Mouse (Mus musculus): ENCODE measurements around the gene Ctse. TPM values are rescaled to one million over a fixed set of nuclear protein-coding genes. Genes with fewer than 3 reads are reported as not detected.

Gene Ctse
- polyA plus RNA-seq, 1 experiment from 2014 or later, result 0.15 TPM

DNA sequence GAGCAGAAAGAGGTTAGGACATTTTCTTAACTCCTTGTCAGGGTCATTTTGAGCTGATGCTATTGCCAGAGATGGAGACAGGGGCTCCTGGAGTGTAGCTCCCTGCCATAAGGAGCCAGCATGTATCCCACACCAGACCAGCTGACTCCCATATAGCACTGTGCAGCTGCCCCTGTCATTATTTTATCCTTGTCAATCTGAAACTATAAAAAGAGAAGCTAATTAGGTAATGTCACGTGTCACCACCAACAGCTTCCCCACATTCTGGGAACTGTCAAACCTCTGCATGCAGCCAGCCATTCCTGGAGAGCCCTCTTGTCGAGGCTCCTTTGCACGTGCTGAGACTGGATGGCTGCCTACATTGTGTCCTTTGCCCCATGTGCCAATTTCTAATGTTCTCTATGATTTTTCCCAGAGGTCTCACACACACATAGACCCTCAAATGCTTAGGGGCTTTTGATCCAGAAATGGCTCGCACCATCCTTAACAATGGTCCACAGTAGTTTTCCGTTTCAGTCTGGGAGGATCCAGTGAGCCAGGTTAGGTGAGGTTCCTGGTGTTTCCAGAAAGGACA, 21.5 kb downstream of the Ctse start:
- Histone ChIP-seq H3K4me2 (replicated peaks) (no peak overlapping the region), H3K4me1 (0 out of 2 replicates have a peak, but pooled peaks cover 5% of the 10 kb centered on the region), H3K4me3 (no peak overlapping the region), H3K36me3 (no peaks in the 10 kb centered on the region), H3K9ac (no peak overlapping the region), H3K27me3 (no peaks in the 10 kb centered on the region), H3K27ac (no peak overlapping the region), H3K9me3 (no peaks in the 10 kb centered on the region)
- ATAC-seq (ENCODE audit: low FRiP score, low read depth), result no peak
- 67% methylated on average over 5 of the region's 5 CpGs for WGBS

DNA sequence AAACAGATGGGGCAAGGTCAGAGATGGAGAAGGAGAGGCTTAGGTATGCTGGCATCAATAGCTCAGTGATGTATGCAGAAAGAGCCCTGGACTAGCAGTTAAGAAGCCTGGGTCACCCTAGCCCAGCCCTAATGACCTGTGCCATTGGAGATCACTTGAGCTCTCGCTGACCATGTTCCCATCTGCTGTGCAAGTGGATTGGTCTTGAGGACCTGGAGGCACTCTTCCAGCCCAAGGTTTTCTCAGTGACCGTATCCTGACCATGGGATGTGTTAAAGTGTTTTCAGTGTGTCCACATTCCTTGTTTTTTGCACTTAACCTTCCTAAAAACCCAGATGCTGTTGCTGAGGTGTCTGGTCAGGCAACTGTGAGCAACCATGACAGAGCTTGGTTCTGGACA, 22.2 kb downstream of the Ctse start:
- Histone ChIP-seq H3K4me1 (0 out of 2 replicates have a peak, but pooled peaks cover 5% of the 10 kb centered on the region), H3K36me3 (no peaks in the 10 kb centered on the region), H3K4me3 (no peak overlapping the region), H3K4me2 (replicated peaks) (no peak overlapping the region), H3K9me3 (no peaks in the 10 kb centered on the region), H3K9ac (no peak overlapping the region), H3K27ac (no peak overlapping the region), H3K27me3 (no peaks in the 10 kb centered on the region)
- ATAC-seq (ENCODE audit: low FRiP score, low read depth), result no peak
- WGBS, result 89% methylated on average over 2 of the region's 2 CpGs

DNA sequence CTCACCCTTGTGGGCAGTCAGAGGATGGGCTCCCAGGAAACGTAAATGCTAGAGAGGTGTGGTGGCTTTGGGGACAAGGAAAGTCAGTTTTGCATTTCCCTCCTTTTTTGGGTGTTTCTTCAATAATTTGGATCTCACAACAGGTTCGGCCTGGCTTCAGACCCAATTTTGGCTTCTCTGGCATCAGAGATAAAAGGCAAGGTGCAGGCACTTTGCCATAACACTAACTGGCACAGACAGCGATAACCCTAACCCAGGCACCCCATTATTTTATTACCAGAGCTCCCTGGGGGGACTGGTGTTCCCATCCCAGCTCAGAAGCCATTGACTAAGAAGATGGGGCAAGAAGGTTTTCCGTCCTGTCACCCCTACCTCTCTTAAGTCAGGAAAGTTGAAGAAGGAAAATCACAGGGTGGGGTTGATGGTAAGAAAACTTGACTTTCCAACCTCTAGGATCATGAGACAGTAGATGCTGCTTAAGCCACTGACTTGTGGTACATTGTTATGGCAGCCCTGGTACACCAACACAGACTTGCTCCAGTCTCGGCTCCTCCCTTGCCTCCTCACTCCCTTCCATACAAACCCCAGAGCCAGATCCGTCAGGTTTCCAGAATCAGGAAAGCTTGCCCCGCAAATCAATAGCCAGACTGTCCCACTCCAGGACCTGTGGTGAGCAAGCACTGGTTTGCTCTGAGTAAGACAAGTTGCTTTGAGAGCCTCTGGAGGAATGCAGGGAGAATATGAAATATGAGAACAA, 22.8 kb downstream of the Ctse start:
- Histone ChIP-seq H3K4me3 (no peak overlapping the region), H3K36me3 (no peaks in the 10 kb centered on the region), H3K9ac (no peak overlapping the region), H3K27ac (no peak overlapping the region), H3K4me1 (0 out of 2 replicates have a peak, but pooled peaks cover 5% of the 10 kb centered on the region), H3K9me3 (no peaks in the 10 kb centered on the region), H3K27me3 (no peaks in the 10 kb centered on the region), H3K4me2 (replicated peaks) (no peak overlapping the region)
- ATAC-seq (ENCODE audit: low FRiP score, low read depth), result no peak
- 74% methylated on average over 7 of the region's 7 CpGs for WGBS

- Histone ChIP-seq H3K4me2 (replicated peaks) (no peak overlapping the region), H3K9me3 (no peaks in the 10 kb centered on the region), H3K36me3 (no peaks in the 10 kb centered on the region), H3K4me3 (no peak overlapping the region), H3K4me1 (0 out of 2 replicates have a peak, but pooled peaks cover 5% of the 10 kb centered on the region), H3K27ac (no peak overlapping the region), H3K27me3 (no peaks in the 10 kb centered on the region), H3K9ac (no peak overlapping the region)
- 69% methylated on average over 3 of the region's 3 CpGs for WGBS
- ATAC-seq (ENCODE audit: low FRiP score, low read depth), result no peak
These were observed 23.6 kb downstream of the Ctse start for GRCm38 (mm10) chr1:131661749-131662148.

GRCm38 (mm10) chr1:131663286-131663995, 25.3 kb downstream of the Ctse start:
- Histone ChIP-seq H3K4me2 (replicated peaks) (no peak overlapping the region), H3K4me1 (no peaks in the 10 kb centered on the region), H3K27ac (no peak overlapping the region), H3K9ac (no peak overlapping the region), H3K27me3 (no peaks in the 10 kb centered on the region), H3K9me3 (no peaks in the 10 kb centered on the region), H3K4me3 (no peak overlapping the region), H3K36me3 (no peaks in the 10 kb centered on the region)
- no peak for ATAC-seq (ENCODE audit: low FRiP score, low read depth)
- 84% methylated on average over 9 of the region's 9 CpGs for WGBS

DNA sequence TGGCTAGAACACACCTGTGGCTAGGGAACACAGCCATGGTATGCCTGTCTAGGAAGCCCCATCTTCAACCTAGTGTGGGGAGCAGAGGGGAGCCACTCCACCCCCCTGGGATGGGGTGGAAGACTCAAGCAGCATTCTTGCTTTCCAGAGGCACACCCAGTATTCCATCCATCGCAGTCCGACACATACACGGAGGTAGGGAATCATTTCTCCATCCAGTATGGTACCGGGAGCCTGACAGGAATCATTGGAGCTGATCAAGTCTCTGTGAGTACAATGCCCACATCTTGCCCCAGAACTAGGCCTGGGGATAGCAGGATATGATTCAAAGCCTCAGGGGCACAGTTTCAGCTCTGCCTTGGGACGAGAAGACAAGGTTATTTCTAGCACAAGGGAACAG, 26.0 kb downstream of the Ctse start:
- H3K9ac ChIP-seq, result no peak overlapping the region
- no peak overlapping the region for H3K27ac ChIP-seq
- H3K4me3 ChIP-seq, result no peak overlapping the region
- no peaks in the 10 kb centered on the region for H3K4me1 ChIP-seq
- H3K36me3 ChIP-seq, result no peaks in the 10 kb centered on the region
- H3K27me3 ChIP-seq, result no peaks in the 10 kb centered on the region
- no peaks in the 10 kb centered on the region for H3K9me3 ChIP-seq
- H3K4me2 ChIP-seq (replicated peaks), result no peak overlapping the region
- WGBS, result 83% methylated on average over 5 of the region's 5 CpGs
- ATAC-seq (ENCODE audit: low FRiP score, low read depth), result no peak

DNA sequence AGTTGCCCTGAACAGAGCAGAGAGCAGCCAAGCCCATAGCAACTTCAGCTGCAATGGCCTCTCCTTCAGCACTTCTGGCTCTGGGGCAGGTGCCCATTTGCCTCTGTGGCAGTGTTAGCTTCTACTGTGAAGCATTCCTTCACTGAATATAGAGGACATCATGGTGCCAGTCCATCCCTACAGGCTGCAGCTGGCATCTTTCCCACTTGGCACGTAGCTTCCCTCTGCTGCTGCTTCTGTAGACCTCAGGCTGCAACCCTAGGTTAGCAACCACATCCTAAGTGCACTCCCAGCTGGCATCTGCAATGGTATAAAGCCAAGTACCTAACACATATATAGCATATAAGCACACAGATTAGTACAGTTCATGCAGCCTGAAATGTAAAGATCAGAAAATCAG, 27.8 kb downstream of the Ctse start:
- no peak overlapping the region for H3K4me2 ChIP-seq (replicated peaks)
- no peak for ATAC-seq (ENCODE audit: low FRiP score, low read depth)
- no peaks in the 10 kb centered on the region for H3K9me3 ChIP-seq
- no peak overlapping the region for H3K9ac ChIP-seq
- no peaks in the 10 kb centered on the region for H3K27me3 ChIP-seq
- no peak overlapping the region for H3K27ac ChIP-seq
- 86% methylated on average over 1 of the region's 1 CpGs for WGBS
- H3K4me3 ChIP-seq, result no peak overlapping the region
- no peaks in the 10 kb centered on the region for H3K4me1 ChIP-seq
- H3K36me3 ChIP-seq, result no peaks in the 10 kb centered on the region

- H3K4me2 ChIP-seq (replicated peaks), result no peak overlapping the region
- no peak overlapping the region for H3K9ac ChIP-seq
- ATAC-seq (ENCODE audit: low FRiP score, low read depth), result no peak
- no peaks in the 10 kb centered on the region for H3K27me3 ChIP-seq
- H3K36me3 ChIP-seq, result no peaks in the 10 kb centered on the region
- no peak overlapping the region for H3K27ac ChIP-seq
- WGBS, result 86% methylated on average over 8 of the region's 8 CpGs
- no peak overlapping the region for H3K4me3 ChIP-seq
- no peaks in the 10 kb centered on the region for H3K4me1 ChIP-seq
- no peaks in the 10 kb centered on the region for H3K9me3 ChIP-seq
These were observed 33.0 kb downstream of the Ctse start for GRCm38 (mm10) chr1:131671113-131671512.

GRCm38 (mm10) chr1:131672361-131672760, 34.3 kb downstream of the Ctse start:
- no peak for ATAC-seq (ENCODE audit: low FRiP score, low read depth)
- H3K27ac ChIP-seq, result no peak overlapping the region
- H3K4me3 ChIP-seq, result no peak overlapping the region
- no peaks in the 10 kb centered on the region for H3K36me3 ChIP-seq
- H3K27me3 ChIP-seq, result no peaks in the 10 kb centered on the region
- no peaks in the 10 kb centered on the region for H3K4me1 ChIP-seq
- no peaks in the 10 kb centered on the region for H3K9me3 ChIP-seq
- 85% methylated on average over 7 of the region's 7 CpGs for whole genome bisulfite sequencing
- no peak overlapping the region for H3K9ac ChIP-seq
- H3K4me2 ChIP-seq (replicated peaks), result no peak overlapping the region

DNA sequence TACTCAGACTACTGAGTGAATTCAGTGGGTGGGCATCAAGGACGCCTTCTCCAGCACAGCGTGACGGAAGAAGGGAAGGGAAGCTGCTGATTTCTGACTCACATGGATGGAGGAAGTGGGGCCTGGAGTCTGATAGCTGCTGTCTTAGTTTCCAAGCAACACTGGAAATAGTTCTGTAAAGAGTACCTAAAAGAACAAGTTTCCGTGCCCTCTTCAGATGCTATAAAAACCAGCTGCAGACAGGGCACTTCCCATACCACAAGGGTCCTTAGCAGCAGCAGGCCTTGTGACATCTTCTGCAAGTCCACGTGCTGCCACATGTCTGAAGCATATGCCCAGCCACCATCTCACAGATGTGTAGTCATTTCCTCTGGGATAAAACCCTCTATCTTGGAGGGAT, 41.5 kb downstream of the Ctse start:
- Histone ChIP-seq H3K27me3 (no peaks in the 10 kb centered on the region), H3K4me1 (no peaks in the 10 kb centered on the region), H3K4me2 (replicated peaks) (no peak overlapping the region), H3K9ac (no peak overlapping the region), H3K4me3 (no peak overlapping the region), H3K36me3 (no peaks in the 10 kb centered on the region), H3K27ac (no peak overlapping the region), H3K9me3 (no peaks in the 10 kb centered on the region)
- no peak for ATAC-seq (ENCODE audit: low FRiP score, low read depth)
- 78% methylated on average over 5 of the region's 5 CpGs for WGBS

- WGBS, result 96% methylated on average over 2 of the region's 2 CpGs
These were observed 49.6 kb downstream of the Ctse start for GRCm38 (mm10) chr1:131687739-131688138.

DNA sequence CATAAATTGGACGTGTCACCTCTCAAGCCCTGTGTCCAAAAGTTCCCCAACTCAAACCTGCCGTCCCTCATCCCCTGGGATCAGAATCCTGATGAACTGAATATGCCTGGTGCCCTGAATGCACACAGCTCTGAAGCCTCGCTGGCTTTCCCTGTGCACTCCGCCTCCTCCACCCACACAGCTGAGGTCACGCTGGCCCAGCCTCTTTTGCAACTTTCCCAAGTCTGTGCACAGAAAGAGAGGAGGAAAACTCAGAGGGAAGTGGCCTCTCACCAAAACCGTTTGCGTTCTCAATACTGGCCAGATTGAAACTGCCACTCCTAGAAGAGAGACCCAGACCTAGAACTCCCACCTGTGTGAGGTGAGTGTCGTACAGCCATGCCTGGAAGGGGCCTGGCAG, 50.4 kb downstream of the Ctse start, which contains the start of gene Rab7b:
Gene Rab7b, plus strand, starts transcription at position 221 of the 400 bp plus-strand sequence.
- Histone ChIP-seq H3K9me3 (no peaks in the 10 kb centered on the region), H3K27me3 (no peaks in the 10 kb centered on the region), H3K9ac (no peak within 1 kb of the TSS), H3K4me3 (no peak within 1 kb of the TSS), H3K36me3 (no peaks in the 10 kb centered on the region), H3K27ac (no peak within 1 kb of the TSS), H3K4me1 (no peaks in the 10 kb centered on the region), H3K4me2 (replicated peaks) (no peak within 1 kb of the TSS)
- 65% methylated on average over 8 of the region's 8 CpGs for WGBS
- ATAC-seq (ENCODE audit: low FRiP score, low read depth), result no peak

More at GRCm38 (mm10) chr1:131687739-131688138, 49.6 kb downstream of the Ctse start:
- no peak for ATAC-seq (ENCODE audit: low FRiP score, low read depth)
- Histone ChIP-seq H3K4me3 (no peak overlapping the region), H3K27ac (no peak overlapping the region), H3K4me2 (replicated peaks) (no peak overlapping the region), H3K36me3 (no peaks in the 10 kb centered on the region), H3K27me3 (no peaks in the 10 kb centered on the region), H3K4me1 (no peaks in the 10 kb centered on the region), H3K9ac (no peak overlapping the region), H3K9me3 (no peaks in the 10 kb centered on the region)
